Mouse (Mus musculus) c-Kit-positive CD71-negative TER-119-negative erythroid progenitor cells, embryonic 14.5 days (primary cell): Measurements from ENCODE around the gene Cryba4.

Source experiments
- DNase-seq: peaks from one replicate; pipeline ENCODE4 v3.0.0-alpha.2; 2013; ENCODE audit warnings: low read depth

Cryba4 gene

GRCm38 (mm10) chr5:112236631-112237030, 15.7 kb downstream of the Cryba4 start:
- no peak for DNase-seq

- no peak for DNase-seq
Measured at GRCm38 (mm10) chr5:112235806-112236205, 16.5 kb downstream of the Cryba4 start.

GRCm38 (mm10) chr5:112228240-112229076, 23.9 kb downstream of the Cryba4 start:
- no peak for DNase-seq

- no peak for DNase-seq
Measured at GRCm38 (mm10) chr5:112227898-112228239, 24.4 kb downstream of the Cryba4 start.

GRCm38 (mm10) chr5:112227354-112227753, 25.0 kb downstream of the Cryba4 start:
- DNase-seq = no peak

GRCm38 (mm10) chr5:112225591-112225990, 26.7 kb downstream of the Cryba4 start:
- no peak for DNase-seq

- DNase-seq = no peak
Measured at GRCm38 (mm10) chr5:112220203-112220602, 32.1 kb downstream of the Cryba4 start.

- no peak for DNase-seq
Measured at GRCm38 (mm10) chr5:112219398-112219797, 32.9 kb downstream of the Cryba4 start.

GRCm38 (mm10) chr5:112218679-112219078, 33.6 kb downstream of the Cryba4 start:
- DNase-seq = no peak

- no peak for DNase-seq
Measured at GRCm38 (mm10) chr5:112217031-112217430, 35.3 kb downstream of the Cryba4 start.

- no peak for DNase-seq
Measured at GRCm38 (mm10) chr5:112216335-112216734, 36.0 kb downstream of the Cryba4 start.

GRCm38 (mm10) chr5:112215801-112216251, 36.5 kb downstream of the Cryba4 start:
- no peak for DNase-seq

GRCm38 (mm10) chr5:112215291-112215751, 37.0 kb downstream of the Cryba4 start:
- DNase-seq = no peak

GRCm38 (mm10) chr5:112214419-112214818, 37.9 kb downstream of the Cryba4 start:
- peak; percentile 38 for DNase-seq

- no peak for DNase-seq
Measured at GRCm38 (mm10) chr5:112213331-112214240, 38.7 kb downstream of the Cryba4 start.

- no peak for DNase-seq
Measured at GRCm38 (mm10) chr5:112212711-112213264, 39.5 kb downstream of the Cryba4 start.

- no peak for DNase-seq
Measured at GRCm38 (mm10) chr5:112211911-112212310, 40.4 kb downstream of the Cryba4 start.

GRCm38 (mm10) chr5:112210104-112210503, 42.2 kb downstream of the Cryba4 start:
- peak; percentile 42 for DNase-seq

- no peak for DNase-seq
Measured at GRCm38 (mm10) chr5:112208321-112208720, 44.0 kb downstream of the Cryba4 start.

GRCm38 (mm10) chr5:112206543-112207255, 45.6 kb downstream of the Cryba4 start:
- no peak for DNase-seq

- no peak for DNase-seq
Measured at GRCm38 (mm10) chr5:112199656-112200055, 52.7 kb downstream of the Cryba4 start.
